Mouse (Mus musculus): Measurements from ENCODE around the gene Dram2. TPM values are rescaled to one million over a fixed set of nuclear protein-coding genes. Genes with fewer than 3 reads are reported as not detected.

Dram2 gene
- total RNA-seq, 2 experiments from 2014 or later = 42.5 to 44.7 TPM

Other genes with a start within 250 kb of the Dram2 start
- gene Chil6, start 141.6 kb upstream of the Dram2 start, total RNA-seq (2021) = not detected
- gene Dennd2d, start 65.4 kb upstream of the Dram2 start, total RNA-seq (2021) = under 1 TPM; 0.10 to 0.60 TPM
- gene Cept1, start within 50 bp of the Dram2 start, total RNA-seq (2021) = 10 to 100 TPM; 35.5 to 40.2 TPM
- 10 to 100 TPM; 18.9 to 20.9 TPM for gene Lrif1, start 137.2 kb downstream of the Dram2 start, total RNA-seq (2021)
- gene Cd53, start 242.4 kb downstream of the Dram2 start, total RNA-seq (2021) = 10 to 100 TPM; 10.7 to 11.1 TPM

Measured in layer of hippocampus, postnatal 14 days (tissue).